Mouse (Mus musculus): ENCODE data around the gene Il5.

GRCm38 (mm10) chr11:53755011-53755595 is 34.5 kb downstream of the Il5 start:
- no peak for TF ChIP-seq CTCF (IDR thresholded peaks at IDR 0.05; ENCODE audit: control insufficient read depth, insufficient read depth, insufficient replicate concordance, low read depth, low read length)
- TF ChIP-seq POLR2A (IDR thresholded peaks at IDR 0.05; ENCODE audit: control insufficient read depth, low read depth, low read length): no peak

All from testis, adult 2 months (tissue).